Mouse (Mus musculus): ENCODE measurements around the gene Ano6. TPM values are rescaled to one million over a fixed set of nuclear protein-coding genes. Genes with fewer than 3 reads are reported as not detected.

The Ano6 gene
- total RNA-seq, 1 experiment from 2014 or later: 33.6 TPM

DNA sequence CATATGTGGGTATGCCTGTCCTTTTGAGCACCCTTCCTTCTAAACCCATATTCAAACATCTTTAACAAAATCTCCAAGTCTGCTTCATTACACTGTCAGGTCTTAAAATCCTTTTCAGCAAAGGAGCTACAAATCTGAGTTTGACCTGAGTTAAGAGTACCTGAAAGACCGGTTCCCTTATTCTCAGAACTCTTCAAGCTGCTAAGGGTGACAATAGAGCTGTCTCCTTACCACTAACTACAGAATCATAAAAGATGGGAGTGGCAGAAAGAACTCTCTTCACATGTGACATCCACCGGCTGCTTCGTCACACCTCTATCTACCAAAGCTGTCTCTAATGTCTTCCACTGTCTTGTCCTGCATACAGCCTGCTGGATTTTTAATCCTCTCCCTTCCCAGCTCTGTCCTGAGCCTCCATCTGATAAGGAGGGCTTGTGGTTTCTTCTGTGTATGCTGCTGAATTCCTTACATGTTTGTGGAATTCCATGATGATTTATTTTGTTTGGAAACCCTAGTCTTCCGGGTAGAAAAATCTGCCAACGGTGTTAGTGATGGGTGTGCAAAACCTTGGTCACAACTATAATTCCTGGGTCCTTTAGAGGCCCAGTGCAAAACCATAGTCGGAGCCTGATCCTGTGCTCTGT, 212.4 kb downstream of the Ano6 start:
- no peak for ATAC-seq (replicated peaks in 1 of 2; ENCODE audit: insufficient read depth in 1 of 2, low FRiP score in 2 of 2, low TSS enrichment in 1 of 2, low read depth in 1 of 2, poor library complexity in 2 of 2, severe bottlenecking in 2 of 2)

DNA sequence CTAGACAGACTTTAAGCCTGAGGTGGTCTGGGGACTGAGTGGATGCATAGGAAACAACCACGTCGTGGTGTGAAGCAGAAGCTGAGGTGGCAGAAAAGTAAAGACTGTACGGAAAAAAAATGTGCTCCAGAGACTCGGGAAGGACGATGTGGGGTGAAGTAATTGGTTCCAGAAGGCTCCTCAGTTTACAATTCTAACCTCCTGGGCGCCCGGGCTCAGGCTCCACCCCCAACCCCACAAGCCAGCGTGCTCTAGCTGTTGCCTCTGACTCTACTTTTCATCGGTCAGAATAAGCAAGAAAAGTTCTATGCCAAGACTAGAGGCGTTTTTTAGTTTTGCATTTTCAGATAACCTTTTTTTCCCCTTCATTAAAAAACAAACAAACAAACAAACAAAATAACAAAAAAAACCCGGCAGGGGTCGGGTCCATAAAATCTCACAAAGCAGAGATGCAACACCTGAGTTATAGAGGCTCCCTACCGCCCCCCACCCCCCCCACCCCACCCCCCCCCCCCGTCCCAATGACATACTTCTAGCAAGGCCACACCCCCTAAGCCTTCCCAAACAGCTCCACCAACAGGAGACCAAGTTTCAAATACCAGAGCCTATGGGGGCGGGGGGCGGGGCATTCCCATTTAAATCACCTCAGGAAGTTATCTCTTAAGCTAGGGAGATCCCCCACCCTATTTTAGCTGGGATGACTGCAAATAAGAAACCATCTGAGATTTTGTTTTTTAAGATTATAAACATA, 221.2 kb downstream of the Ano6 start:
- ATAC-seq (replicated peaks in 1 of 2; ENCODE audit: insufficient read depth in 1 of 2, low FRiP score in 2 of 2, low TSS enrichment in 1 of 2, low read depth in 1 of 2, poor library complexity in 2 of 2, severe bottlenecking in 2 of 2): no peak

DNA sequence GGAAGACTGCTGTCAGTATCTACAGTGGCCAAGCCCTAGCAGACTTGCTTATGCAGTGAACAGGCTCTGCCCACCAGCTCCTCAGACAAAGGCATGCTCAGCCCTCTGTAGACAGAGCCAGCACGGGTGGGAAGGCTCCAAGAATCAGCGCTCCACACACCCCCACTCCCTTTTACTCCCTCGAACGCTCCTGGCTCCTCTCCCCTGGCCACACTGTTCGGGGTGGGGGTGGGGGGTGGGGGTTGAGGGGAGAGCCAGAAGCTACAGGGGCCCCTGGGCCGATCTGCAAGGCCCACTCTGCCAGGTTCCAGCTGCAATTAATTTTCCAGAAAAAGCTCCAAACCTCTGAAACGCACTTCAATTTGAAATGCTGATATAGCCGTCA, 221.7 kb downstream of the Ano6 start:
- no peak for ATAC-seq (replicated peaks in 1 of 2; ENCODE audit: insufficient read depth in 1 of 2, low FRiP score in 2 of 2, low TSS enrichment in 1 of 2, low read depth in 1 of 2, poor library complexity in 2 of 2, severe bottlenecking in 2 of 2)

DNA sequence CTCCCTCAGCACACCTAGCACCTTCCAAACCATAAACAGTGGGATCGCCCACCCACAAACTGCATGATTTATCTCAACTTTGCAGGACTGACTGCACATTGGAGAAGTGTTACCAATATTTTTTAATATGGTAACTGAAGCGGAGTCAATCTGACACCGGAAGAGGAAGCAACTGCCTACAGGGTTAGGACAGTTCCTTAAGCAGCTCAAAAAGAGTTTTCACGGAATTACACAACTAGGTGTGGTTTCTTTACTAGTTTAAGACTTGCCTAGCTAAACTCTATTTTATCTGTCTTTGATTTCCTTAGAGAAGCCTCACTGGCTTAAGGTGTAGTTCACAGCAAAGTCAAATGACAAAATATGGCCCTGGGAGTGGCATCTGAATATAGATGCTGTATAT, 223.9 kb downstream of the Ano6 start:
- no peak for ATAC-seq (replicated peaks in 1 of 2; ENCODE audit: insufficient read depth in 1 of 2, low FRiP score in 2 of 2, low TSS enrichment in 1 of 2, low read depth in 1 of 2, poor library complexity in 2 of 2, severe bottlenecking in 2 of 2)

DNA sequence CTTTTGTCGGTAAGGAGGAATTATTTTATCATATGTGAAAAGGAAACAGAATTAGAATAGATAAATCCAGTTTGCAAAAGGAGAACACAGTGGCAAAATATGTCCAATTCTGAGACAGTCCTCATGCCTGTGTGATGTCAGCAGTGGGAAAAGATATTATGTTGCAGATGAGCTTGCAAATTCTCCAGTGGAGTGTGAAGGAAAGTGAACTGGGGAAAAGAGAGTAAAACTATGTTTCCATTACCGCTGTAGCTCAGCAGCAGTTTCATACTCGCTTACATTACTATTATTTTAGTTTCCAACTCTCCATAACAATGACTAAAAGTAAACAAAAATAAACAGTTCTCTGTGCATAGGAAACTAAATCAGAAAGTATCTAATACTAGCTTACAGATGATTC, 229.8 kb downstream of the Ano6 start:
- no peak for ATAC-seq (replicated peaks in 1 of 2; ENCODE audit: insufficient read depth in 1 of 2, low FRiP score in 2 of 2, low TSS enrichment in 1 of 2, low read depth in 1 of 2, poor library complexity in 2 of 2, severe bottlenecking in 2 of 2)

DNA sequence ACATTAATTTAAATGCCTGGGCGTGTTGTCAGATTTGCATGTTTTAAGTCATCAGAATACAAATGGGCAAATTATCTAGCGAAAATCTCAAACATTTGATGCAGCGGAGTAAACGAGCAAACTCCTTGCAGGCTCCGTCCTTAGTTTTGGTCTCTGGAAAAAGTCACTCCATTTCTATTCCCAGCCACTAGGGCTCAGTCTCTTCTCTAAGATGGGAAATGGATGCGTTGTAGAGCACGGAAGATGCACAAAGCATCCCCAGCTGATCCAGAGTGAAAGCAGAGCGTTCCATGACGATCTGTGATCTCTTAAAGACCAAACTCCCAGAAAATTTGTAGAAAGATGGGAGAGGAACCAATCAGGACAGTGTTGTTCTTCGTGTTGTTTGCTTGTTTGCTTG, 230.9 kb downstream of the Ano6 start:
- ATAC-seq (replicated peaks in 1 of 2; ENCODE audit: insufficient read depth in 1 of 2, low FRiP score in 2 of 2, low TSS enrichment in 1 of 2, low read depth in 1 of 2, poor library complexity in 2 of 2, severe bottlenecking in 2 of 2): no peak

Other genes with a start within 250 kb of the Ano6 start
- not detected in 2 replicates for gene Dbx2, start 134.9 kb upstream of the Ano6 start, total RNA-seq (2017)